Mouse (Mus musculus) liver, adult 2 months (tissue): ENCODE measurements around the gene Tyk2.

Experiments used
- CTCF ChIP-seq: fragments of 200-500 bp; IDR thresholded peaks from 2 replicates; pipeline ENCODE4 v1.5.1; 2011; ENCODE audit warnings: low read depth, low read length, control low read depth
- POLR2A ChIP-seq: fragments of 200-500 bp; IDR thresholded peaks from 2 replicates; pipeline ENCODE4 v1.6.1; 2011; ENCODE audit warnings: low read length, control low read depth; ENCODE audit not compliant: insufficient read depth; ENCODE audit errors: extremely low read depth

DNA sequence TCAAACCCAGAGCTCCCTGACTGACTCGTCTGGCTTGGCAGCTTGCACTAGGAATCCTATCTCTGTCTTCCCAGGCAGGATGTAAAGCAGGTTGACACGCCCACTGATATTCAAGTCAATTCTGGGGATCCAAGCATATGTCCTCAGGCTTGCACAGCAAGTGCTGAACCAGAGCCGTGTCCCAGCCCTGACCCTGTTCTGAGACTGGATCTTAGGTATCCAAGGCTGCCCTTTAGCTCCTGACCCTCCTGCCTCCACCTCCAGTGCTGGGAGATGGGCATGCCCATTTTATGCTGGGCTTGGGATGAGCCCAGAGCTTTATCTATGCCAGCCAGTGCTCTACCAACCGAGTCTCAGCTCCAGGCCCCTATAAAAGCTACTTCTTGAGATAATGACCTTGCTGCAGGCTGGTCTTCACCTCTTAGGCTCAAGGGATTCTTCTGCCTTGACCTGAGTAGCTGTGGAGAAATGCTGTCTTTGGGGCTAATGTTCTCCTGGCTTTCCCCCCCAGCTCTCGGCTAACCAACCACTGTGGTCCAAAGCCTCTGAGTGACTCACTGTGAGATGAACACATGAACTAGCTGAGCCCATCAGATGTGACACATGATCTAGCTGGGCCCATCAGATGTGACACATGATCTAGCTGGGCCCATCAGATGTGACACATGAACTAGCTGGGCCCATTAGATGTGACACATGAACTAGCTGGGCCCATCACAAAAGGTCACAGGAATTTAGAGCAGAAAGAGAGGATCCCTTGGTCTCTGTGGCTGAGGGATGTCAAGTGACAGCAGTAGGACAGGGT, 25.1 kb downstream of the Tyk2 start:
- no peak for TF ChIP-seq POLR2A
- no peak for TF ChIP-seq CTCF
